Mouse (Mus musculus) lung, adult 2 months (tissue): ENCODE measurements at regions not wholly inside any gene's neighbourhood (a gene's known extent, or its start where the extent isn't known, plus 50 kb on each side); places are given as distances from the start of the nearest gene placed in this dataset.

Source experiments
- DNase-seq: peaks from one replicate; pipeline ENCODE4 v3.0.0; 2022
- H3K4me1 ChIP-seq: fragments of 200-500 bp; 2 replicates; pipeline ENCODE4 v1.6.1; 2011; ENCODE audit warnings: low read length; ENCODE audit not compliant: control insufficient read depth, insufficient read depth
- H3K4me3 ChIP-seq: fragments of 200-500 bp; replicated peaks from 2 replicates; pipeline ENCODE3; 2011; ENCODE audit warnings: low read depth, mild to moderate bottlenecking, control low read depth, low read length; ENCODE audit errors: extremely low read depth
- CTCF ChIP-seq: fragments of 200-500 bp; IDR thresholded peaks from 2 replicates; pipeline ENCODE4 v1.5.1; 2011; ENCODE audit warnings: mild to moderate bottlenecking, low read length, control low read depth; ENCODE audit not compliant: insufficient read depth
- POLR2A ChIP-seq: fragments of 200-500 bp; IDR thresholded peaks from 2 replicates; pipeline ENCODE4 v1.6.1; 2011; ENCODE audit warnings: low read depth, mild to moderate bottlenecking, control low read depth, low read length, borderline replicate concordance; ENCODE audit errors: extremely low read depth
- WGBS: fragments of 180-500 bp; shearing (Covaris S2); methylation state at CpG from one replicate; pipeline ENCODE4 v1.1.7; 2018; 5-methylcytosine and 5-hydroxymethylcytosine counted together

GRCm38 (mm10) chr3:149043901-149044300, 53.5 kb upstream of the Adgrl2 start:
- no peak for DNase-seq
- TF ChIP-seq CTCF, result no peak
- TF ChIP-seq POLR2A, result no peak
- Histone ChIP-seq H3K4me1 (peaks cover 5% of the 10 kb centered on the region; the same call in 1 of the 2 replicates), H3K4me3 (no peak overlapping the region)
- WGBS, result 91% methylated on average over 4 of the region's 4 CpGs

- Histone ChIP-seq H3K4me1 (peaks cover 5% of the 10 kb centered on the region; the same call in 1 of the 2 replicates), H3K4me3 (no peak overlapping the region)
- WGBS, result 59% methylated on average over 9 of the region's 9 CpGs
- TF ChIP-seq POLR2A (no peak), CTCF (no peak)
- DNase-seq, result no peak
These were observed 52.2 kb upstream of the Adgrl2 start for GRCm38 (mm10) chr3:149042527-149042926.

- peaks cover 5% of the 10 kb centered on the region; the same call in 1 of the 2 replicates for H3K4me1 ChIP-seq
- no peak for DNase-seq
- H3K4me3 ChIP-seq, result no peak overlapping the region
- WGBS, result 29% methylated on average over 3 of the region's 3 CpGs
- TF ChIP-seq CTCF (no peak), POLR2A (no peak)
These were observed 50.8 kb upstream of the Adgrl2 start for GRCm38 (mm10) chr3:149041188-149041587.
